Mouse (Mus musculus) v-Abl transformed pro-B cells (cell line): Measurements from ENCODE around the gene Capn5.

Experiments used
- in situ Hi-C, 2 experiments: fragments of 400-800 bp; cut with MboI; formaldehyde crosslinking; loops; one replicate each; pipeline ENCODE4 v1.15.1; 2025; ENCODE audit not compliant: unreplicated experiment in 2 of 2

Capn5 gene

GRCm38 (mm10) chr7:98084541-98085293, 93.4 kb downstream of the Capn5 start:
- in situ Hi-C loops: loop anchor here (5.0 kb wide), 4 partner anchors 32 to 337 kb away; no protein-coding TSS in a partner anchor

- in situ Hi-C loops: no loop called here
These were observed 95.7 kb downstream of the Capn5 start for GRCm38 (mm10) chr7:98082376-98082775.

GRCm38 (mm10) chr7:98077453-98077852, 100.6 kb downstream of the Capn5 start:
- in situ Hi-C loops: no loop called here

GRCm38 (mm10) chr7:98071620-98072019, 106.5 kb downstream of the Capn5 start:
- in situ Hi-C loops: loop anchor here in 1 of 2 experiments (5.0 to 25.0 kb wide), 2 partner anchors 46 to 1109 kb away; partner anchors contain the start of genes Myo7a and Nars2
